Mouse (Mus musculus) B cell, adult 62 days (primary cell): ENCODE measurements around the gene D13Ertd608e. TPM values are rescaled to one million over a fixed set of nuclear protein-coding genes. Genes with fewer than 3 reads are reported as not detected.

Source experiments
- total RNA-seq: library from RNA; stranded (reverse); gene quantifications from 4 replicates; pipeline ENCODE4 v1.2.4, GENCODE M21; 2023

D13Ertd608e gene
- total RNA-seq, result not detected in 4 replicates

DNA sequence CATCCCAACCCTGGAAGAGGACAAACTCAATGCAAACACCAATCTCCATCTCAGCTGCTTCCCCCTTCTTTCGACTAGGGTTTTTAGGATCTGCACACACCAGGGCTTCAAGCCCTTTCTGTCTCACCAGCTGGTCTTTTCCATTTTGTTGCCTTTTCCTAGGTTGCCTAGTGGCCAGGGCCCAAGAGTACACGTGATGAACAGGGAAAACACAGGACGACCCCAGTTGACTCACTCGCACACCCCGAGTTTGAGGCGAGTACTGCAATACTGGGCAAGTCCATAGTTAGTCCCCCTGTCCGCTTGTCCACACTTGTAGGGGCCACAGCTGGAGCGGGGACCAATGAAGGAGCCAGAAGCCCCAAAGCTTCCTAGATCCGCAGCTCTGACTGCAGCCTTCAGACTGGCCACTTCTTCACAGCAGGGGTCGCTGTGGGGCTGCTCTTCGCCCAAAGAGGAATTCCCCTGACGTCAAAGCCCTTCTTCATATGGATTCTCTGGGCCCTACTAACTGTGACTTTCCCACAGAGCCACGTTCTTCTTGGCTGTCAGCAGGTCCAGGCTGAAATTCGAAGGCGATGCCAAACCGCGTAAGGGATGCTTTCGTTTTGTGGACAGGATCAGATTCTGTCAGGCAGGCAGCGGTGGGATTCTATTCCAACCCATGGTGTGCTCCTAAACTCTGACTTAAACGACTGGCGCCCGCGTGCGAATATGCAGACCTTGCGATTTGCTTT is at the start of gene D13Ertd608e:
D13Ertd608e (plus strand) TSS at position 687 of the 737 bp plus-strand sequence.

DNA sequence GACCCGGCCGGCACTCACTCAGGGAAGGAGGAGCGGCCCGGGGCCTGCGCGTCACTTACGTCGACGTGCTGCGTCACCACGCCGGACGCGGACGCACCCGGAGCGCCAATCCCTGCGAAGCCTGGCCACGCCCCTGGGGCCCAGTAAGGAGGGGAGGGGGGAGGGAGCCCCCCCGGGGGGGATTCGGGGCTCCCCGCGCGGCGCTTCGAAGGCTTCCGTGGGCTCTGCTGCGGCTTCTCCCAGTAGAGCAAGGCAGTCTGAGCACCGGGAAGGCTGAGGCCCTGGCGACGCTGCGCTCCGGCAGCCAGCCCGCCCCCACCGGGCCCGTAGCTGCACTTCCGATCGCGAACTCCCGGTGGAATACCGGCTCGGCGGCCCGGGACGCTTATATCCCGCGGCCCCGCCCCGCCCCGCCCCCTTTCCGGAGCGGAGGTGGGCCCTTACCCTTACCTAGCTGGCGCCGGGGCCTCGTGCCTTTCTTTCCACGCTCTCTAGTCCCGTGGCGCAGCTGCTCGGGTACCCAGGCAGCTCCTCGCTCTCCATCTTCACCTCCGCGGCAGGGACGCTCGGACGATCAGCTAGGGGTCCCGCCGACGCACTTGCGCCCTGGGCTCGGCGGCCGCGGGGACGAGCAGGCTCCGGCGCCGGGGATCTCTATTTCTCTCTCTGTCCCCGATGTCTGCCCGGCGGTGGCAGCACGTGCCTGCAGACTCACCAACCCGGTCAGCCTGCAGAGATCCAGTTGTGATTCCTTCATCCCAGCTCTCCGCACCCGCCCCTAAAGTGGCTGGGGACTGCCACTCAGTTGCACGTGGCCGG is 44.8 kb upstream of the D13Ertd608e start, which contains the start of gene Zfp131:
Zfp131 (minus strand) TSS at position 129 of the 819 bp plus-strand sequence.

DNA sequence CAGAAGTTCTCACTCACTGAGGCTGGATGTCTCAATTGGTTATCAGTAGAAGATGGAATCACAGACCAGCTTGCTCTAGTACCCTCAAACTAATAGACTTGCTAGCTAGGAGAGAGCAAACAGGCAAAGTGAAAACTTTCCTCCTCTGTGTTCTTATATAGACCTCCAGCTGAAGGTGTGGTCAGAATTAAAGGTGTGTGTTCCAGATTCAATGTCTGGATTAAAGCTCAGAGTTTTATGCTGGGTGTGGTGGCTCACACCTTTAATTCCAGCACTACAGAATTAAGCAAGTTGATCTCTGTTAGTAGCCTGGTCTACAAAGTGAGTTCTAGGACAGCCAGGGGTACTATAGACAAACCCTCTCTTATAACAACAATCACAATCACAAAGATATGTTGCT is 5.7 kb upstream of the D13Ertd608e start, which contains the start of gene AF067063:
AF067063 (minus strand) TSS at position 101 of the 400 bp plus-strand sequence.

DNA sequence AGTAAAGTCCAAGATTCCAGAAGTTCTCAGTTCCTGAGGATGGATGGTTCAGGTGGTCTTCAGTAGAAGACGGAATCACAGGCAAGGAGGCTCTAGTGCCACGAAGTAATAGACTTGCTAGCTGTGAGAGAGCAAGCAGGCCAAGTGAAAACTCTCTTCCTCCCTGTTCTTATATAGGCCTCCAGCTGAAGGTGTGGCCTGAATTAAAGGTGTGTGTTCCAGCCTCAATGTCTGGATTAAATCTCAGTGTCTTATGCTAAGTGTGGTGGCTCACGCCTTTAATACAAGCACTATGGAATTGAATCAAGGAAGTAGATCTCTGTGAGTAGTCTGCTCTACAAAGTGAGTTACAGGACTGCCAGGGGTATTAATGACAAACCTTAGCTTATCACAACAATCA is 58.9 kb downstream of the D13Ertd608e start, which contains the start of gene Tcstv1:
Tcstv1 (minus strand) TSS at position 101 of the 400 bp plus-strand sequence.

Other genes with a start within 250 kb of the D13Ertd608e start
- not detected in 4 replicates for gene Ccl28, start 212.2 kb upstream of the D13Ertd608e start, total RNA-seq
- gene Hmgcs1, start 145.6 kb upstream of the D13Ertd608e start, total RNA-seq, result 28.0 to 34.2 TPM (median 30.0 TPM) in 4 replicates
- 0.14 to 0.33 TPM (median 0.29 TPM) in 4 replicates for gene Nim1k, start 80.1 kb upstream of the D13Ertd608e start, total RNA-seq
- gene Zfp131, start 45.1 kb upstream of the D13Ertd608e start, total RNA-seq, result 73.4 to 81.7 TPM (median 76.3 TPM) in 4 replicates
- gene AF067063, start 5.8 kb upstream of the D13Ertd608e start, total RNA-seq, result not detected in 4 replicates
- gene Tcstv1, start 58.8 kb downstream of the D13Ertd608e start, total RNA-seq, result not detected in 4 replicates
- gene Gm21761, start 93.3 kb downstream of the D13Ertd608e start, total RNA-seq, result not detected in 4 replicates
- gene B020031M17Rik, start 114.8 kb downstream of the D13Ertd608e start, total RNA-seq, result not detected in 4 replicates
- not detected in 4 replicates for gene Gm36079, start 191.0 kb downstream of the D13Ertd608e start, total RNA-seq
- gene Gm21188, start 216.2 kb downstream of the D13Ertd608e start, total RNA-seq, result not detected in 4 replicates